Mouse (Mus musculus) lung, postnatal 10 days (tissue): Measurements from ENCODE around the gene Mrpl34.
A peak's percentile ranks its signal among the peaks of the same experiment; 100 is the strongest.

Source experiments
- DNase-seq: peaks from one replicate; pipeline ENCODE4 v3.0.0; 2021

Gene Mrpl34

DNA sequence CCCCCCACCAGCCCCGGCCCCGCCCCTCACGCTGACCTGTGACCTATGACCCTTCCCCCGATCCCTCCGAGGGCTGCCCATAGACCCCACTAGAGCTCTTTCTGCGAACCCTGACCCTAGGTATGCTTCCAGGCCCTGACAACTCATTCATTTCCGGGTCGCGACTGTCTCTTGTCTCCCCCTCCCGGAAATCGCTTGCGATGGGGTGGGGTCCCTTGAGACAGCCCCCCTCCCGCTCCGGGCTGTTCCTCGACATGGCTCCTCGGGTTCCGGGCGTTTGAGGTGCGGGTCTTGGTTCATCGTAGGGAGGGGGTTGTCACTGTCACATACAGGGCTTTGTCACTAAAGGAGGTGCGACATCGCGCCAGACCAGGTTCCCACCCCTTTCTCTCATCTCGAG lies 4.7 kb downstream of the Mrpl34 start:
- DNase-seq, result peak; percentile 70

DNA sequence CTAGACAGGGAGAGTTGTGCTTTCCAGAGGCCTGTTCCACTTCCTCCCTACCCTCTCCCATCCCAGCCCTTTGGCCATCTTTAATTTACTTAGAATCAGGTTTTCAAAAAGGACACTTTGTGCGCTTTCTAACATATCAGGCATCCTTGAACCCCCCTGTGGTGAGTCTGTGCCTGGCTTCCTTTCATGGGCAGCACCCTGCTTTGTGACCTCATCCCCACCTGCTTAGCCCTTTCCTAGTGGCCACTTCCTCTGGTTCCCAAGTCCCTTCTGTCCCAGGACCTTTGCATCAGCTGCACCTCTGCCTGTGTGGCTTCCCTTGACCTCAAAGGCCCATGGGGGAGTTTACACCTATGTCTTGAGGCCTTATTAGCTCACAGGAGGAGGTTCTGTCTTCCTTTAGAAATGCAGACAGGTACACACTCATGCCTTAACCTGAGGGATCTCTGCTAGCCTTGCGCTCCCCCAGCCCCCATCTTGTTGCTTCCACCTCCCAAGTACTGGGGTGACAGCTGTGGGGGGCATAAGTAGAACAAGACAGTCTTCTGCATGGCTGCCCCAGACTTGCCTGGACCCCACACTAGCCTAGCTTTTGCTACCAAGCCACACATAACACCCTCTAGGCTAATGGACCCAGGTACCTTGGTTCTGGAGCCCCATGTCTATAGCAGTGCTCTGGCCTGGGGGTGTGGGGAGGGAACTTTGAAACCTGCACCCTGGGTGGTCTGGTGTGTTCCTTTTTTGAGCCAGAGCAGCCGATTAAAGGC lies 5.6 kb downstream of the Mrpl34 start:
- no peak for DNase-seq

DNA sequence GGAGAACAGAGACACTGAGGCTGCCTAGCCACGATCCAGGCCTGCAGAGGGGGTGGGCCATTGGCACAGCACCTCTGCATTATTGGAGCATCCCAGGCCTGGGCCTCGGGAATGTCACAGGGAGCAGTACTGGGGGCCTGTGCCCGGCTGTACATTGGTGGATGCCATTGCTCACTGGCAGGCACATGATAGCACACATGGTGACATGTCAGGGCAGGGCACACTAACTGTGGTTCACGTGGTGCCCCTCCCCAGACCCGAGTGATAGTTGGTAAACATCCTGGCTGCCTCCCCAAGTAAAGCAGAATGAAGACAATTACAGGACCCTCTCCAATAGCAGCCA lies 6.1 kb downstream of the Mrpl34 start:
- DNase-seq, result no peak

- no peak for DNase-seq
These were observed 7.1 kb downstream of the Mrpl34 start for GRCm38 (mm10) chr8:71471861-71472260.

DNA sequence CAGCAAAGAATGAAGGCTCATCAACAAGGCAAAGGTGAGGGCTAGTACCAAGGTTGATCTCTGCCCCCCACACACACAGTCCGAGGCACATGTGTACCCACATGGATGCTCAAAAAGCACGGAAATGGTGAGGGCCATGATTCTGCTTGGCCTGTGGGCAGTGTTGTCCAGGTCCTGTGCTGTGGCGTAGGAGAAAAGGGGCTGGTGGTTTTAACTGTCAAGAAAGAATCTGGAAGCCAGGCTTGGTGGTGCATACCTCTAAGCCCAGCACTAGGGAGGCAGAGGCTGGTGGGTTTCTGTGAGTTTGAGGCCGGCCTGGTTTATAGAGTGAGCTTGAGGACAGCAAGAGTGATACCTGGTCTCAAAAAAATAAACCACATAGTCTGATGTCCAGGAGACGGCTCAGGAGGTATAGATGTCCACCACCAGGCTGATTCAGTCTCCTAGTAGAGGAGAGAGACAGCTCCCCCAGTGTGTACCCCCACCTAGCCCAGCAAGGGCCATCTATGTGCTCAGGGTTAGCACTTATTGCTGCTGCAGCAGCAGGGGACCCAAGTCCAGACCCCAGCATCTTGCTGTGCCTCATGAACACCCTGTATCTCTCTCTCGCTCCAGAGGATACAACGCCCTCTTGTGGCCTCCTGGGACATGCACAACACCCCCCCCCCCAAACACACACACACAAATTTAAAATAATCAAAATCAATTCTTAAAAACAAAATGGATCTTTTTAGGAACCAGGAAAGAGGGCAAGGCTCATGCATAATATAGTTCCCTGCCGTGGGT lies 8.0 kb downstream of the Mrpl34 start:
- no peak for DNase-seq

- DNase-seq, result no peak
These were observed 9.6 kb downstream of the Mrpl34 start for GRCm38 (mm10) chr8:71474344-71474743.

DNA sequence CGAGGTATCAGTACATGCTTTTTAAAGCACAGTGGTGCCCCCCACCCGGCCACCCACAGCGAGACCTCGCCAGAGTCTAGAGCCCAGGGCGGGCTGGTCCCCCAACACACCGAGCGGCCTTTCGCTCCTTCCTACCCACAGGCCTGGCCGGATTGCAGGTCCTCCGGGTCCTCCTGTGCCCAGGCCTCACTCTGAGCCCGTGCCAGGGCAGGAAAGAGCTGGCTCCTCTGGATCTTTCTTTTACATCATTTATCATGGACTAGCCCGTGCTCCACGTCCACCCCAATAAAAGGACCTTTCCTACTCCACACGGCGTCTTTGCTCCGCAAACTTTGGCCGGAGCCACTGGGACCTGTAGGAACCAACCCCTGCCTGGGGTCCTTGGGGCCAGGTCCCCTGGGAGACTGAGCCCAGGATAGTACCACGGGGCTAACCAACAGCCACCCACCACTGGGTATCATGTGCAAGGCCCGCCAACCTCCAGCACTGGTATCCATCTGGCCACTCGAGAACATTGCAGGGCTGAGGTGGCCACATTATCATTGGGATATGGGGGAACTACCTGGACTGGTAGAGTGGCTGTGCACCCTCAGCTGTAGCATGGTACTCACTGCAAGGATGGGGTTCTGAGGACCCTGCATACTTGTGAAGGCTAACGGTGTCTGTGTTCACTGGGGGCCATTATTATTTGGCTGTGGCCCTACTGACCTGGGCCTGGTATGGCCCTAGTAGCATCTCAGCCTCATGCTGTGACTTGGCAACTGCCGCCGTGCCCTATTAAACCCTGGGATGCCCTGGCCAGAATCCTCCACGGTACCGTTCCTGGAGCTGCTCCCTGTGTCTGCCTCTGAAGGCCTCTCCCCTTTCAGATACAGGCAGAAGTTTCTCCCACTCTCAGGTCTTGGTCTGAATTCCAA lies 10.3 kb downstream of the Mrpl34 start:
- DNase-seq, result no peak

DNA sequence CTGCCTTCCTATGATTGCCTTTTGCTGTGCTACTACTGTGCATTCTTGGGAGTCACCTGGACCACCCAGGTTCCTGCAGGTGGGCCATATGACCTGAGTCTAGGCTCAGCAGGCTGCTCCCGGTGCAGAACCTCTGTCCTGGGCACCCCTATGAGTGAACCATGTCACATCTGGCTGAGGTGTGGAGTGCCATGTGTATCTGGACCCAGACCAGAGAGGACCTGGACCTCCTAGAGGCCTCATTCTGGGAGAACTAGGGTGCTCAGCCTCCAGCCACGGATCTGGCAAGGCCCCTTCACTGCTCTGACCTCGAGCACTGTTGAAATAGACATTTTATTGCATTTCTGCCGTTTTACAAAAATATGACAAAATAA lies 10.9 kb downstream of the Mrpl34 start:
- DNase-seq, result no peak

- peak; percentile 87 for DNase-seq
These were observed 11.6 kb downstream of the Mrpl34 start for GRCm38 (mm10) chr8:71476099-71476940.

- DNase-seq, result no peak
These were observed 12.6 kb downstream of the Mrpl34 start for GRCm38 (mm10) chr8:71477196-71477845.

GRCm38 (mm10) chr8:71478943-71479342 lies 14.2 kb downstream of the Mrpl34 start:
- DNase-seq, result no peak

DNA sequence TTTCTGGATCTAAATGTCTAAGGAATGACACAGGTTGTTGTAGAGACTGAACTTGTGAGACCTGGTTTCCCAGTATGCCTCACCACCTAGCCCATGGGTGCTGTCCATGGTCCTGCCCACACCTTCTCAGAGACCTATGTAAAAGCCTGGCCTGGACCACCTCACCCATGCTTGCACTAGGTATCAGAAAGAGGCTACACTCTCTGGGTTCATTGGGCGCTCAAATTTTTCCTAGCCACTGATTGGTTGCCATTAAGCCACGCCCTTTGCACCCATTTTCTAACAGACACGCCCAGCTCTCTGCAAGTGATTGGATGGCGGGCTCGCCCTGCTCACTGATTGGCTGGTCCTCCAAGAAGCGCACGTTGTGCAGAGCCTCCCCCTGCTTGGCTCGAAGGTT lies 19.2 kb downstream of the Mrpl34 start:
- DNase-seq, result peak; percentile 53

DNA sequence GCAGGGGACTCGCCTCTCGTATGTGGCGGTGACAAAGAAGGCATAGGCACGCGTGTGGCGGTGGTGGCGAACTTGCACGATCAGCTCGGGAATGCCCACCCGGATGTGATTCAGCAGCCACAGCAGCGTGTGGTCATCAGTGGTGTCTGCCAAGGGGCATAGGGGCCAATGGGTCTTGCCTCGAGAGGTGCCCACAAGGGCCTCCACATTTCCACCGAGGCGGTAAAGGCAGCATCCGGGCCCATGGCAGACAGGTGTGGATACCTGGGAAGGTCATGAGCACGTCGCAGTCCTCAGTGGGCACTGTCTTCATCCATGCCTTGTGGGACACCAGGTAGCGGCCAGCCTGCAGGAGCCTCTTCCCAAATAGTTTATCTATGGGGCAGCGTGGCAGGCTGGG lies 20.0 kb downstream of the Mrpl34 start:
- DNase-seq, result no peak

- peak; percentile 92 for DNase-seq
These were observed 20.7 kb downstream of the Mrpl34 start, which contains the start of gene Ano8 for GRCm38 (mm10) chr8:71485142-71486135. Gene Ano8 (minus strand): TSS chr8:71485963.

- no peak for DNase-seq
These were observed 21.4 kb downstream of the Mrpl34 start for GRCm38 (mm10) chr8:71486136-71486529.

DNA sequence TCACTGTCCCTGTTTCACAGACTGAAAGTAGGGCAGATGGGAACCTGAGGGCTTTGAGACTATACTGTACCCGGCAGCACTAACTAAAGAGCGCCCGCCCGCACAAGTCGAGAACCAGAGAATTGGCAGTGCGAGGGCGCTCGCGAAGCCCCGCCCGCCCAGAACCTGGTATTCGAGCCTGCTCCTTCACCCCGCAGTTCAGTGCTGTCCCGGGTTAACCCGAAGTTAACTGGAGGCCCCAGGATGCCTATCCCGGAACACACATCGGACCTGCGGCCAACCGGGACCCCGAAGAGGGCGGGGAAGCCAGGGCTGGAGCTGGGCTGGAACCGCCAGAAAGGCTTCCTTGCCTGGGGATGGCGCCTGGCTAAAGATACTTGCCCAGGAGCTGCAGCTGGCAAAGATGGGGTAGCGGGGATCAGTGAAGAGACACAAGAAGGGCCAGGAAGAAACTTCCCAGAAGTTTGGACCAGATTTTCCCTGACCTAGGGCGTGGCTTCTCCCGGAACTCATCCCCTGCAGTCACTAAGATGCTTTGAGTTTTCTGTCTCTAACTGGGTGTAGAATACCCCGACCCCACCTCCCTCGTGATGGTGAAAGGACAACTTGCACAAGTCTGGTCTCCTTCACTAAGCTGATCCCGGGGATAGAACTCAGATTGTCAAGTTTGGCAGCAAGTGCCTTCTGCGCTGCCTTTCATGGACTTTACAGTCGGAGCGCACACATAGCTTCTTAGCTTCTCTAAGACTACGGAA lies 23.1 kb downstream of the Mrpl34 start, which contains the start of gene Gtpbp3:
TSS of gene Gtpbp3 (plus strand) at position 413 of the 755 bp plus-strand sequence.
- DNase-seq, result peak; percentile 90

GRCm38 (mm10) chr8:71488454-71488853 lies 23.7 kb downstream of the Mrpl34 start:
- peak; percentile 95 for DNase-seq

DNA sequence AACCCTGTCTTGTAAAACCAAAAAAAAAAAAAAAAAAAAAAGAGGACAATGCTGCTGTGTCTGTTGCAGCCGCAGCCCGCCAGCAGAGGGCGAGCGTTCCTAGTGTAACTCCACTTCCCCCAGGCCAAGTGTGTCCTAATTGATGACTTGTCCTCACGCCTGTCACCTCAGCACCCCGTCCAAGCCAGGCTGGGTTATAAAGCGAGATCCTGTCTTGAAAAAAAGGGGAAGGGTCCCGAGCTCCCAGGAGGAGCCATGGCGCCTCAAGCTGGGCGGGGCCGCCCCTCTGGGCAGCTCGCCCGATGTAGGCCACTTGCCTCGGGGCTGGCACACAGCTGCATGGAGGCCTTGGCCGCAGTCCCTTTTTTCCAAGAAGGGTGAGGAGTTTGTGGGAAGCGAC lies 30.3 kb downstream of the Mrpl34 start:
- DNase-seq, result peak; percentile 94

GRCm38 (mm10) chr8:71495811-71496210 lies 31.1 kb downstream of the Mrpl34 start:
- no peak for DNase-seq

DNA sequence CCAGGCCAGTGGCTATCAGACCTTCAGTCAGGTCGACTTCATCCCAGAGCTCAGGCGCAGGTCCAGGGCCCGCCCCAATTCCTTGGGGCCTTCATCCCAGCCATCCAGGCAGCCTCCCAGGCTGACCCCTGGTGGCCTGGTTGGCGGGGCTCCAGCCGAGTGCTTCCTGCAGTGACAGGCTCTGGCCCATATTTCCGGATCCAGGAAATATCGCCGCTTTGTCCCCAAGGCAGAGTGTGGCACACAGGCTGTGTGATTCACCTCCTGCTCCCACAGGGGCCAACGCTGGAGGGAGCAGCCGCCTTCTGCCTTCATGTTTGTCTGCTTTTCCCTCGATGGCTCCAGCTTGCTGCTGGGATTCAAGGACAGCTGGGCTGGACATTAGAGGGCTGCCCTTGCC lies 31.7 kb downstream of the Mrpl34 start:
- DNase-seq, result peak; percentile 96
